Mouse (Mus musculus) C2C12 (cell line): ENCODE measurements around the gene Fat4. TPM values are rescaled to one million over a fixed set of nuclear protein-coding genes. Genes with fewer than 3 reads are reported as not detected.

Experiments used
- H3K27me3 ChIP-seq: one replicate; pipeline ENCODE4 v1.6.1; 2011; ENCODE audit not compliant: control insufficient read depth, insufficient read depth, insufficient read length
- H3K36me3 ChIP-seq: one replicate; pipeline ENCODE4 v1.6.1; 2011; ENCODE audit not compliant: control insufficient read depth, insufficient read depth
- H3K4me3 ChIP-seq: one replicate; pipeline ENCODE4 v1.5.1; 2011; ENCODE audit warnings: mild to moderate bottlenecking, control low read depth; ENCODE audit not compliant: poor library complexity, insufficient read depth, severe bottlenecking
- H3K79me2 ChIP-seq: one replicate; pipeline ENCODE4 v1.6.1; 2011; ENCODE audit not compliant: control insufficient read depth, insufficient read depth
- H3K79me3 ChIP-seq: one replicate; pipeline ENCODE4 v1.6.1; 2011; ENCODE audit warnings: low read depth, control low read depth
- H3ac ChIP-seq: one replicate; pipeline ENCODE3; 2011; ENCODE audit warnings: low read depth; ENCODE audit not compliant: control insufficient read depth, insufficient read length
- CEBPB ChIP-seq: IDR thresholded peaks from one replicate; pipeline ENCODE4 v1.6.1; 2011; ENCODE audit warnings: low read depth, mild to moderate bottlenecking, control low read depth, moderate library complexity
- CTCF ChIP-seq: IDR thresholded peaks from one replicate; pipeline ENCODE4 v1.5.1; 2011; ENCODE audit not compliant: control insufficient read depth, insufficient read depth, insufficient read length
- FOSL1 ChIP-seq: IDR thresholded peaks from one replicate; pipeline ENCODE4 v1.8.0; 2011; ENCODE audit warnings: mild to moderate bottlenecking, low read length; ENCODE audit not compliant: poor library complexity, insufficient read depth, severe bottlenecking
- MAX ChIP-seq: IDR thresholded peaks from one replicate; pipeline ENCODE4 v1.6.1; 2011; ENCODE audit warnings: mild to moderate bottlenecking, control low read depth
- MYOD1 ChIP-seq: IDR thresholded peaks from one replicate; pipeline ENCODE4 v1.6.1; 2011; ENCODE audit warnings: low read depth; ENCODE audit not compliant: control insufficient read depth, insufficient read length
- MYOG ChIP-seq: IDR thresholded peaks from one replicate; pipeline ENCODE4 v1.6.1; 2011; ENCODE audit not compliant: control insufficient read depth, insufficient read length; ENCODE audit errors: extremely low read depth
- USF1 ChIP-seq: IDR thresholded peaks from one replicate; pipeline ENCODE4 v1.6.1; 2011; ENCODE audit warnings: low read depth, mild to moderate bottlenecking, control low read depth, moderate library complexity
- long read RNA-seq, 2 experiments: library from polyadenylated mRNA; unstranded; transcript quantifications; one replicate each; pipeline ENCODE4 v2.0.0; 2019 to 2020
- polyA plus RNA-seq: library from polyadenylated mRNA; unstranded; fragments of >200 nt; fragmentation: generic; extraction: Trizol; gene quantifications from one replicate; pipeline ENCODE4 v1.2.1, GENCODE M21; 2012; ENCODE audit warnings: missing spikeins

Gene Fat4
- polyA plus RNA-seq = 0.29 TPM
- long read RNA-seq, experiment 1 = 0 reads
- long read RNA-seq, experiment 2 = 0 reads

DNA sequence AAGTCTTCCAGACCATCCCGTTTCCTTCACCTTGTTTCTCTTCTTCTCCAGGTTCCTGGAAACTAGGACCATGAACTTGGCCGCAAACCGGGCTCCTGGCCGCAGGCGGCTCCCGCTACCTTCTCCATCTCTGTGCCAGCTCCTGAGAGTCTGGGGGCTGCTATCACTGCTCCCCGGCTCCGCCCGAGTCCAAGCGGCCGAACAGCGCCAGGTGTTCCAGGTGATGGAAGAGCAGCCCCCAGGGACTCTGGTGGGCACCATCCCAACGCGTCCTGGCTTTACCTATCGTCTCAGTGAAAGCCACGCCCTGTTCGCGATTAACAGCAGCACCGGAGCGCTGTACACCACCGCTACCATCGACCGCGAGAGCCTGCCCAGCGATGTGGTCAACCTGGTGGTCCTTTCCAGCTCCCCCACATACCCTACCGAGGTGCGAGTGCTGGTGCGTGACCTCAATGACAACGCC, at the start of gene Fat4:
Fat4 (plus strand) TSS at position 51 of the 466 bp plus-strand sequence.
- no peaks in the 10 kb centered on the region for H3K79me2 ChIP-seq
- TF ChIP-seq MYOG (no peak), CEBPB (no peak), CTCF (no peak), MAX (no peak), USF1 (no peak), MYOD1 (no peak), FOSL1 (no peak)
- H3K79me3 ChIP-seq = no peaks in the 10 kb centered on the region
- peak within 1 kb of the TSS; percentile 37 for H3K4me3 ChIP-seq
- H3K36me3 ChIP-seq = no peaks in the 10 kb centered on the region
- H3ac ChIP-seq = peak within 1 kb of the TSS; percentile 74
- H3K27me3 ChIP-seq = peaks cover 4% of the 10 kb centered on the region

DNA sequence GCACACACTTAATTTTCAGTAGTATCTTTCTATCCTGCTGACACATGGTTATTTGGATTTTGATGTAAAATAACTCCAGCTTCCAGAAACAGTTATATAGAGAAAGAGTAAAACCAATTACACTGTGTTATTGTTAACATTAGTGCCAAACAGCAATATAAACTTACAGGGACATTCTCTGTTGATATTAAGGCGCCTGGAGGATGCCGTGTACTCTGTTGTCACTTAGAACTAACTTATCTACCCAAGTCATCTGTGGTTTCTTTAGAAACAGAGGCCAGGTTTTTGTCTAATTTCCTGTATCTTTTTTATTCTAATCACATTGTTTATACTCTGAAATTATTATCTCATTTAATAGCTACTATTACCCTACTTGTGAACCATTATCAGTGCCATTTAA, 47.3 kb upstream of the Fat4 start:
- TF ChIP-seq MAX (no peak), CTCF (no peak), CEBPB (no peak), FOSL1 (no peak), MYOG (no peak), MYOD1 (no peak), USF1 (no peak)

DNA sequence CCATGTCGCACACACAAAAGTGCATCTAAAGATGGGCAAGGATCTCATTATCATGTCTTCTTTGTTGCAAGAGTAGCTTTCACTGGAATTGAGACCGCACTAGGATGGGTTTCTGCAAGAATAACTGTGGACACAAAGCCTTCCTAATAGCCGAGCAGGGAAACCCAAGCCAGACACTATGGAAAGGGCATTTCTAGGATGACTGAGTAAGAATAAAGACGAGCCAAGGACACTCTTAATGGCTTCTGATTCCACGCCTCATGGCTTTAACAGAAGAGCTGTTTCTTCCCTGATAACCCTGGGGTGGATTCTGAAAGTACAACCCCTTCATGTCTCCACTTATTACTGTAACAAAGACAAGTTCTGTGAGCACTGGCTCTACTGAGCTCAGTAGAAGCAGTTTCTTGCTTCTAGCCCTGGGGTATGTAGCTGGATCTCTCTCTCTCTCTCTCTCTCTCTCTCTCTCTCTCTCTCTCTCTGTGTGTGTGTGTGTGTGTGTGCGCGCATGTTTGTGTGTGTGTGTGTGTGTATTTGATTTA, 43.7 kb upstream of the Fat4 start:
- TF ChIP-seq CEBPB (no peak), MAX (no peak), USF1 (no peak), FOSL1 (no peak), CTCF (no peak), MYOG (no peak), MYOD1 (no peak)
- Histone ChIP-seq H3ac (no peak overlapping the region), H3K27me3 (no peaks in the 10 kb centered on the region), H3K79me3 (no peaks in the 10 kb centered on the region), H3K79me2 (no peaks in the 10 kb centered on the region), H3K36me3 (no peaks in the 10 kb centered on the region), H3K4me3 (no peak overlapping the region)

More for the DNA sequence above, 47.3 kb upstream of the Fat4 start:
- H3K79me3 ChIP-seq = no peaks in the 10 kb centered on the region
- H3K36me3 ChIP-seq = no peaks in the 10 kb centered on the region
- no peaks in the 10 kb centered on the region for H3K27me3 ChIP-seq
- no peaks in the 10 kb centered on the region for H3K79me2 ChIP-seq
- no peak overlapping the region for H3ac ChIP-seq
- H3K4me3 ChIP-seq = no peak overlapping the region

DNA sequence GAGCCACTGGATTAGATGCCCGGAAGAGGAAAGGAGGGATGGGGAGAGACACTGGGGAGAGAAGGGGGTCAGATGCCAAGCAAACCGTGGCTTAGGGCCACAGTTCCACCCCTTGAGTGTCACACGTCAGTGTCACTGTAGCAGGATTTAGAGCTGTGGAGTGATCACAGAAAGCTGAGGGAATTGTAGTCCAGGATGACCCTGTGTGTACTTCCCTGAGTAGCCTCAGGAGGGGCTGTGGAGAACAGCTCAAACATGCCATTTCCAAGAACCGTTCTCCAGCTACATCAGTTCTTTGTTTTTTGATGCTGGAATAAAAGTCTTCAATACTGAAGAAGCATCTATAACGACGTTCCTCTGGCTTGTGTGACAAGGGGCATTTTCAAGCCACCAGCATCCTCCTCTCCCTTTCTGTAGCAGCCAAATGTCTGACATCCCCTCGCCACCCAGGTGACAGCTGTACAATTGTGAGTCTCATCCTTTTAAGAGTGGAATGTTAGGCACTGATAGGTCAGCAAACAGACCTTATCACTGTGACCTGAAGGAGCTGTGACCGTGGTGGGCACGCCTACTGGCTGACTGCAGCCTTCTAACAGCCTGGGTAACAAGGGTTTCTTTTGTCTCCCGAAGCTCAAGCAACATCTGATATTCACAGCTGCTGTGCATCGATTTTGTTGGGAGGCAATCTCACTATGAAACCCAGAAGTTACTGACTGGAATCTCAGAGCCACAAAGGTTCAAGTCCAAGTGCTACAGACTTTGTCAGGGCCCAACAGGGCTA, 39.9 kb upstream of the Fat4 start:
- H3K4me3 ChIP-seq = no peak overlapping the region
- no peaks in the 10 kb centered on the region for H3K79me3 ChIP-seq
- no peaks in the 10 kb centered on the region for H3K36me3 ChIP-seq
- H3ac ChIP-seq = no peak overlapping the region
- no peaks in the 10 kb centered on the region for H3K27me3 ChIP-seq
- H3K79me2 ChIP-seq = no peaks in the 10 kb centered on the region
- TF ChIP-seq MAX = no peak
- no peak for TF ChIP-seq USF1
- TF ChIP-seq MYOD1 = no peak
- no peak for TF ChIP-seq CEBPB
- no peak for TF ChIP-seq FOSL1
- TF ChIP-seq CTCF = no peak
- no peak for TF ChIP-seq MYOG

DNA sequence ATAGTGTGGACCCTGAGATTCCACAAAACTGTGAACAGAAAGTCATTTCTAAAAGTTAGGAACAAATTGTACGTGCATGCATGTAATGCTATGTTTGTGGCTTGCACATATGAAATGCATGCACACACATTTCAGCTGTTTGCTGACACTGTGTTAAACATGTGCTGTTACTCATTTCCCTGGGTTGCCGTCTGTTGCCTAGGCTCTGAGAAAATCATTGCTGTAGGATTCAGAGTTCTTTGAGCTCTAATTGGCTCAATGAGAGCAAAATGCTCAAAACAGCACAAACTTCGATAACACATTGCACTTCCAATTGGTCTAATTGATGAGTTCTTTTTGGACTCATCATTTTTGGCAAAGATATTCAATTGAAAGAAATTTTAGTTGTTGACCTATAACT, 37.7 kb upstream of the Fat4 start:
- Histone ChIP-seq H3K27me3 (no peaks in the 10 kb centered on the region), H3K79me2 (no peaks in the 10 kb centered on the region), H3K4me3 (no peak overlapping the region), H3K79me3 (no peaks in the 10 kb centered on the region), H3K36me3 (no peaks in the 10 kb centered on the region), H3ac (no peak overlapping the region)
- TF ChIP-seq CTCF (no peak), MYOD1 (no peak), MYOG (no peak), MAX (no peak), CEBPB (no peak), FOSL1 (no peak), USF1 (no peak)
